Mouse (Mus musculus) splenic B cell, adult 2 months (primary cell): ENCODE measurements around the gene Daam2.
"Not testable (repeated sequence)": the region's sequence is repeated elsewhere in the genome, so short reads cannot be mapped to it uniquely, and the experiment has no call there.

Source experiments
- DNase-seq: peaks from one replicate; pipeline ENCODE4 v3.0.0-alpha.2; 2011; ENCODE audit warnings: low read depth, low spot score
- H3K27me3 ChIP-seq: 2 replicates; pipeline ENCODE4 v1.6.1; 2012; ENCODE audit warnings: mild to moderate bottlenecking, low read length, moderate library complexity, mixed read lengths; ENCODE audit not compliant: control insufficient read depth, poor library complexity, insufficient read depth, severe bottlenecking
- H3K36me3 ChIP-seq: 2 replicates; pipeline ENCODE4 v1.6.1; 2012; ENCODE audit warnings: mild to moderate bottlenecking, low read length, moderate library complexity, mixed read lengths; ENCODE audit not compliant: control insufficient read depth, poor library complexity, insufficient read depth, severe bottlenecking

Gene Daam2

GRCm38 (mm10) chr17:49438822-49439574 is 125.1 kb downstream of the Daam2 start:
- H3K36me3 ChIP-seq, result peaks cover 14% of the 10 kb centered on the region
- DNase-seq, result no peak
- no peaks in the 10 kb centered on the region for H3K27me3 ChIP-seq

GRCm38 (mm10) chr17:49437306-49437705 is 126.8 kb downstream of the Daam2 start:
- peaks cover 14% of the 10 kb centered on the region for H3K36me3 ChIP-seq
- not testable (repeated sequence) for DNase-seq, H3K27me3 ChIP-seq

GRCm38 (mm10) chr17:49436631-49437030 is 127.5 kb downstream of the Daam2 start:
- DNase-seq, result no peak
- H3K36me3 ChIP-seq, result peaks cover 14% of the 10 kb centered on the region
- no peaks in the 10 kb centered on the region for H3K27me3 ChIP-seq

- DNase-seq, result no peak
- no peaks in the 10 kb centered on the region for H3K27me3 ChIP-seq
- H3K36me3 ChIP-seq, result peaks cover 14% of the 10 kb centered on the region
Measured at GRCm38 (mm10) chr17:49435081-49435480, 129.1 kb downstream of the Daam2 start.

- peaks cover 14% of the 10 kb centered on the region for H3K36me3 ChIP-seq
- H3K27me3 ChIP-seq, result no peaks in the 10 kb centered on the region
- DNase-seq, result no peak
Measured at GRCm38 (mm10) chr17:49434236-49434635, 129.9 kb downstream of the Daam2 start.

- H3K27me3 ChIP-seq, result no peaks in the 10 kb centered on the region
- no peak for DNase-seq
- peaks cover 9% of the 10 kb centered on the region for H3K36me3 ChIP-seq
Measured at GRCm38 (mm10) chr17:49433071-49433470, 131.1 kb downstream of the Daam2 start.

- no peaks in the 10 kb centered on the region for H3K27me3 ChIP-seq
- peaks cover 9% of the 10 kb centered on the region for H3K36me3 ChIP-seq
- DNase-seq, result no peak
Measured at GRCm38 (mm10) chr17:49432071-49432711, 132.0 kb downstream of the Daam2 start.

- DNase-seq, result no peak
- H3K27me3 ChIP-seq, result no peaks in the 10 kb centered on the region
Measured at GRCm38 (mm10) chr17:49431176-49431575, 133.0 kb downstream of the Daam2 start.

GRCm38 (mm10) chr17:49430136-49430535 is 134.0 kb downstream of the Daam2 start:
- DNase-seq, result no peak

More at GRCm38 (mm10) chr17:49431176-49431575, 133.0 kb downstream of the Daam2 start:
- H3K36me3 ChIP-seq, result peaks cover 9% of the 10 kb centered on the region; the same call in 1 of the 2 replicates

GRCm38 (mm10) chr17:49429471-49430129 is 134.5 kb downstream of the Daam2 start:
- no peaks in the 10 kb centered on the region; the same call in 1 of the 2 replicates for H3K36me3 ChIP-seq
- DNase-seq, result no peak
- H3K27me3 ChIP-seq, result no peaks in the 10 kb centered on the region

More at GRCm38 (mm10) chr17:49430136-49430535, 134.0 kb downstream of the Daam2 start:
- no peaks in the 10 kb centered on the region for H3K27me3 ChIP-seq
- peaks cover 3% of the 10 kb centered on the region; the same call in 1 of the 2 replicates for H3K36me3 ChIP-seq

GRCm38 (mm10) chr17:49428751-49429415 is 135.3 kb downstream of the Daam2 start:
- Histone ChIP-seq H3K36me3 (no peaks in the 10 kb centered on the region; the same call in 1 of the 2 replicates), H3K27me3 (no peaks in the 10 kb centered on the region)
- no peak for DNase-seq

- Histone ChIP-seq H3K27me3 (no peaks in the 10 kb centered on the region), H3K36me3 (no peaks in the 10 kb centered on the region)
- DNase-seq, result peak; percentile 92
Measured at GRCm38 (mm10) chr17:49428239-49428688, 135.9 kb downstream of the Daam2 start, which contains the start of gene Mocs1. Gene Mocs1 (plus strand): TSS chr17:49428362.

- peak; percentile 36 for DNase-seq
- H3K27me3 ChIP-seq, result no peaks in the 10 kb centered on the region
Measured at GRCm38 (mm10) chr17:49427631-49428238, 136.4 kb downstream of the Daam2 start.

GRCm38 (mm10) chr17:49423872-49424271 is 140.3 kb downstream of the Daam2 start:
- Histone ChIP-seq H3K27me3 (no peaks in the 10 kb centered on the region), H3K36me3 (no peaks in the 10 kb centered on the region)
- DNase-seq, result no peak

More at GRCm38 (mm10) chr17:49427631-49428238, 136.4 kb downstream of the Daam2 start:
- no peaks in the 10 kb centered on the region for H3K36me3 ChIP-seq
